Mouse (Mus musculus) adrenal gland (tissue): ENCODE measurements around the gene Skint4.

ENCODE experiments used
- intact Hi-C: fragments of 180-260 bp; cut with DNase I; formaldehyde crosslinking; loops from one replicate; pipeline ENCODE4 v1.15.1; 2025
- long read RNA-seq, 2 experiments: library from polyadenylated mRNA; unstranded; transcript quantifications; one replicate each; pipeline ENCODE4 v2.0.0; 2020; ENCODE audit warnings: borderline replicate concordance in 1 of 2; ENCODE audit not compliant: insufficient replicate concordance in 1 of 2

Gene Skint4
- long read RNA-seq, experiment 1 = 0 reads
- long read RNA-seq, experiment 2 = 0 reads

GRCm38 (mm10) chr4:112071716-112072115 lies at the start of gene Skint4:
Skint4 (plus strand) TSS chr4:112072016.
- intact Hi-C loops = no loop called here
